Mouse (Mus musculus) adrenal gland, adult 18-20 months (tissue): Measurements from ENCODE around the gene Itm2b. TPM values are rescaled to one million over a fixed set of nuclear protein-coding genes. Genes with fewer than 3 reads are reported as not detected.
A peak's percentile ranks its signal among the peaks of the same experiment; 100 is the strongest.

Experiments used
- DNase-seq, 2 experiments: peaks; one replicate each; pipeline ENCODE4 v3.0.0; 2021 to 2022; ENCODE audit warnings: low spot score in 2 of 2
- total RNA-seq, 2 experiments: library from RNA; stranded (reverse); gene quantifications; 1 replicate in 1 of 2; 2 replicates in 1 of 2; pipeline ENCODE4 v1.2.3; 2021

Itm2b gene
- total RNA-seq, 2 experiments from 2014 or later, result 1,124 to 1,128 TPM

- DNase-seq, result no peak
These were observed 13.4 kb upstream of the Itm2b start for GRCm38 (mm10) chr14:73398367-73398996.

- DNase-seq, result no peak
These were observed 10.7 kb upstream of the Itm2b start for GRCm38 (mm10) chr14:73395750-73396149.

- DNase-seq, result no peak
These were observed 9.3 kb upstream of the Itm2b start for GRCm38 (mm10) chr14:73394263-73395006.

- no peak for DNase-seq
These were observed 6.4 kb upstream of the Itm2b start for GRCm38 (mm10) chr14:73391457-73391856.

- DNase-seq, result no peak
These were observed 5.1 kb upstream of the Itm2b start for GRCm38 (mm10) chr14:73390196-73390595.

- DNase-seq, result no peak
These were observed 4.0 kb upstream of the Itm2b start for GRCm38 (mm10) chr14:73389059-73389458.

GRCm38 (mm10) chr14:73388546-73388945 lies 3.5 kb upstream of the Itm2b start:
- DNase-seq, result peak in 1 of 2 experiments; percentile 26

- no peak for DNase-seq
These were observed 1.4 kb upstream of the Itm2b start for GRCm38 (mm10) chr14:73386493-73386892.

- no peak for DNase-seq
These were observed 758 bp upstream of the Itm2b start for GRCm38 (mm10) chr14:73385720-73386374.

- no peak for DNase-seq
These were observed 560 bp downstream of the Itm2b start for GRCm38 (mm10) chr14:73384546-73384912.

GRCm38 (mm10) chr14:73383746-73384145 lies 1.3 kb downstream of the Itm2b start:
- DNase-seq, result no peak

- DNase-seq, result peak; percentile 44 to 47
These were observed 2.4 kb downstream of the Itm2b start for GRCm38 (mm10) chr14:73382699-73383098.

- no peak for DNase-seq
These were observed 3.5 kb downstream of the Itm2b start for GRCm38 (mm10) chr14:73381559-73381958.

- DNase-seq, result no peak
These were observed 7.3 kb downstream of the Itm2b start for GRCm38 (mm10) chr14:73377804-73378203.

GRCm38 (mm10) chr14:73376920-73377319 lies 8.2 kb downstream of the Itm2b start:
- no peak for DNase-seq

- no peak for DNase-seq
These were observed 9.2 kb downstream of the Itm2b start for GRCm38 (mm10) chr14:73375903-73376302.

GRCm38 (mm10) chr14:73375445-73375844 lies 9.6 kb downstream of the Itm2b start:
- DNase-seq, result no peak

GRCm38 (mm10) chr14:73374315-73374890 lies 10.7 kb downstream of the Itm2b start:
- DNase-seq, result peak in 1 of 2 experiments; percentile 37

- no peak for DNase-seq
These were observed 11.5 kb downstream of the Itm2b start for GRCm38 (mm10) chr14:73373606-73374005.

GRCm38 (mm10) chr14:73372990-73373389 lies 12.1 kb downstream of the Itm2b start:
- no peak for DNase-seq

- DNase-seq, result no peak
These were observed 13.5 kb downstream of the Itm2b start for GRCm38 (mm10) chr14:73371577-73371976.
